Mouse (Mus musculus) midbrain, embryonic 12.5 days (tissue): ENCODE measurements at regions not wholly inside any gene's neighbourhood (a gene's known extent, or its start where the extent isn't known, plus 50 kb on each side); places are given as distances from the start of the nearest gene placed in this dataset.

Experiments
- ATAC-seq: fragments of 200-750 bp; cut with Nextera tagmentation; 2 replicates; pipeline ENCODE4 v1.8.0; 2017; ENCODE audit warnings: low read depth, moderate TSS enrichment, moderate library complexity; ENCODE audit not compliant: low FRiP score
- H3K27ac ChIP-seq: fragments of 300-500 bp; sonication (generic); replicated peaks from 2 replicates; pipeline ENCODE4 v1.5.1; 2016; ENCODE audit warnings: mild to moderate bottlenecking
- H3K27me3 ChIP-seq: fragments of 300-500 bp; sonication (generic); 2 replicates; pipeline ENCODE4 v1.6.1; 2016; ENCODE audit warnings: mild to moderate bottlenecking
- H3K36me3 ChIP-seq: fragments of 300-500 bp; sonication (generic); 2 replicates; pipeline ENCODE4 v1.6.1; 2016
- H3K4me1 ChIP-seq: fragments of 300-500 bp; sonication (generic); 2 replicates; pipeline ENCODE4 v1.6.1; 2016
- H3K4me2 ChIP-seq: fragments of 300-500 bp; sonication (generic); replicated peaks from 2 replicates; pipeline ENCODE4 v1.6.1; 2016; ENCODE audit warnings: mild to moderate bottlenecking, moderate library complexity
- H3K4me3 ChIP-seq: fragments of 300-500 bp; sonication (generic); 2 replicates; pipeline ENCODE4 v1.5.1; 2016; ENCODE audit warnings: mild to moderate bottlenecking
- H3K9ac ChIP-seq: fragments of 300-500 bp; sonication (generic); replicated peaks from 2 replicates; pipeline ENCODE4 v1.6.1; 2016; ENCODE audit warnings: mild to moderate bottlenecking, moderate library complexity
- H3K9me3 ChIP-seq: fragments of 300-500 bp; sonication (generic); 2 replicates; pipeline ENCODE4 v1.6.1; 2016; ENCODE audit warnings: mild to moderate bottlenecking
- WGBS: fragments of 180-500 bp; shearing (Covaris S2); methylation state at CpG from one replicate; pipeline ENCODE4 v1.1.7; 2016; 5-methylcytosine and 5-hydroxymethylcytosine counted together

GRCm38 (mm10) chr3:154513566-154513965 lies 82.9 kb upstream of the Cryz start:
- no peak for ATAC-seq
- no peak overlapping the region for H3K9ac ChIP-seq
- no peaks in the 10 kb centered on the region for H3K9me3 ChIP-seq
- H3K4me3 ChIP-seq, result no peak overlapping the region
- no peaks in the 10 kb centered on the region for H3K36me3 ChIP-seq
- H3K4me1 ChIP-seq, result no peaks in the 10 kb centered on the region
- no peak overlapping the region for H3K27ac ChIP-seq
- H3K4me2 ChIP-seq, result no peak overlapping the region
- 91% methylated on average over 4 of the region's 4 CpGs for WGBS
- no peaks in the 10 kb centered on the region for H3K27me3 ChIP-seq

GRCm38 (mm10) chr3:154510160-154510559 lies 86.4 kb upstream of the Cryz start:
- ATAC-seq, result no peak
- no peaks in the 10 kb centered on the region for H3K36me3 ChIP-seq
- no peak overlapping the region for H3K4me3 ChIP-seq
- no peak overlapping the region for H3K27ac ChIP-seq
- H3K4me2 ChIP-seq, result no peak overlapping the region
- WGBS, result 80% methylated on average over 3 of the region's 3 CpGs
- no peak overlapping the region for H3K9ac ChIP-seq
- no peaks in the 10 kb centered on the region for H3K4me1 ChIP-seq
- H3K27me3 ChIP-seq, result no peaks in the 10 kb centered on the region
- no peaks in the 10 kb centered on the region for H3K9me3 ChIP-seq

GRCm38 (mm10) chr3:154509394-154509793 lies 87.1 kb upstream of the Cryz start:
- H3K36me3 ChIP-seq, result no peaks in the 10 kb centered on the region
- no peaks in the 10 kb centered on the region for H3K4me1 ChIP-seq
- ATAC-seq, result no peak
- no peak overlapping the region for H3K4me2 ChIP-seq
- H3K9ac ChIP-seq, result no peak overlapping the region
- no peaks in the 10 kb centered on the region for H3K9me3 ChIP-seq
- H3K4me3 ChIP-seq, result no peak overlapping the region
- 81% methylated on average over 6 of the region's 6 CpGs for WGBS
- H3K27me3 ChIP-seq, result no peaks in the 10 kb centered on the region
- H3K27ac ChIP-seq, result no peak overlapping the region

- H3K36me3 ChIP-seq, result no peaks in the 10 kb centered on the region
- WGBS, result 94% methylated on average over 2 of the region's 2 CpGs
- H3K4me2 ChIP-seq, result no peak overlapping the region
- H3K9me3 ChIP-seq, result no peaks in the 10 kb centered on the region
- H3K27ac ChIP-seq, result no peak overlapping the region
- no peaks in the 10 kb centered on the region for H3K27me3 ChIP-seq
- no peak overlapping the region for H3K4me3 ChIP-seq
- H3K9ac ChIP-seq, result no peak overlapping the region
- no peak for ATAC-seq
- H3K4me1 ChIP-seq, result no peaks in the 10 kb centered on the region
These were observed 103.1 kb upstream of the Cryz start for GRCm38 (mm10) chr3:154493387-154493920.

- ATAC-seq, result no peak
- H3K4me2 ChIP-seq, result no peak overlapping the region
- H3K27me3 ChIP-seq, result 0 out of 2 replicates have a peak, but pooled peaks cover 8% of the 10 kb centered on the region
- WGBS, result 88% methylated on average over 2 of the region's 2 CpGs
- peaks cover 7% of the 10 kb centered on the region; the same call in 1 of the 2 replicates for H3K4me1 ChIP-seq
- H3K27ac ChIP-seq, result no peak overlapping the region
- no peak overlapping the region for H3K4me3 ChIP-seq
- H3K9me3 ChIP-seq, result no peaks in the 10 kb centered on the region
- no peaks in the 10 kb centered on the region for H3K36me3 ChIP-seq
- H3K9ac ChIP-seq, result no peak overlapping the region
These were observed 124.1 kb upstream of the Cryz start for GRCm38 (mm10) chr3:154472426-154472825.

- Histone ChIP-seq H3K36me3 (no peaks in the 10 kb centered on the region), H3K4me3 (no peak overlapping the region), H3K27ac (no peak overlapping the region), H3K9ac (no peak overlapping the region), H3K4me2 (peak overlapping the region; percentile 18; the same call in 1 of the 2 replicates), H3K4me1 (peaks cover 7% of the 10 kb centered on the region; the same call in 1 of the 2 replicates), H3K9me3 (no peaks in the 10 kb centered on the region), H3K27me3 (0 out of 2 replicates have a peak, but pooled peaks cover 5% of the 10 kb centered on the region)
- peak; percentile 58; the same call in 1 of the 2 replicates for ATAC-seq
- WGBS, result 50% methylated on average over 13 of the region's 13 CpGs
These were observed 128.7 kb upstream of the Cryz start for GRCm38 (mm10) chr3:154467581-154468374.

GRCm38 (mm10) chr3:154458208-154458607 lies 127.7 kb upstream of the Lhx8 start:
- 84% methylated on average over 9 of the region's 9 CpGs for WGBS
- Histone ChIP-seq H3K9me3 (no peaks in the 10 kb centered on the region), H3K4me1 (no peaks in the 10 kb centered on the region)

GRCm38 (mm10) chr3:154453025-154453424 lies 122.6 kb upstream of the Lhx8 start:
- no peak overlapping the region for H3K4me3 ChIP-seq
- no peak overlapping the region for H3K27ac ChIP-seq
- no peak overlapping the region for H3K4me2 ChIP-seq
- H3K36me3 ChIP-seq, result no peaks in the 10 kb centered on the region
- no peaks in the 10 kb centered on the region for H3K4me1 ChIP-seq
- no peaks in the 10 kb centered on the region for H3K27me3 ChIP-seq
- no peak for ATAC-seq
- H3K9me3 ChIP-seq, result peaks cover 6% of the 10 kb centered on the region; the same call in 1 of the 2 replicates
- H3K9ac ChIP-seq, result no peak overlapping the region

More at GRCm38 (mm10) chr3:154458208-154458607, 127.7 kb upstream of the Lhx8 start:
- Histone ChIP-seq H3K27ac (no peak overlapping the region), H3K27me3 (no peaks in the 10 kb centered on the region), H3K4me2 (no peak overlapping the region), H3K36me3 (no peaks in the 10 kb centered on the region), H3K9ac (no peak overlapping the region), H3K4me3 (no peak overlapping the region)
- no peak for ATAC-seq

- Histone ChIP-seq H3K9me3 (peaks cover 6% of the 10 kb centered on the region; the same call in 1 of the 2 replicates), H3K4me1 (no peaks in the 10 kb centered on the region), H3K9ac (no peak overlapping the region), H3K36me3 (no peaks in the 10 kb centered on the region), H3K27me3 (no peaks in the 10 kb centered on the region), H3K4me2 (no peak overlapping the region), H3K4me3 (no peak overlapping the region), H3K27ac (no peak overlapping the region)
- 86% methylated on average over 6 of the region's 6 CpGs for WGBS
- ATAC-seq, result no peak
These were observed 122.1 kb upstream of the Lhx8 start for GRCm38 (mm10) chr3:154452585-154452984.

- Histone ChIP-seq H3K27ac (no peak overlapping the region), H3K9ac (no peak overlapping the region), H3K4me3 (no peak overlapping the region), H3K36me3 (no peaks in the 10 kb centered on the region), H3K9me3 (peaks cover 6% of the 10 kb centered on the region; the same call in 1 of the 2 replicates), H3K4me2 (no peak overlapping the region), H3K27me3 (no peaks in the 10 kb centered on the region), H3K4me1 (no peaks in the 10 kb centered on the region)
- 93% methylated on average over 7 of the region's 7 CpGs for WGBS
- ATAC-seq, result no peak
These were observed 120.7 kb upstream of the Lhx8 start for GRCm38 (mm10) chr3:154451169-154451568.

- Histone ChIP-seq H3K27me3 (no peaks in the 10 kb centered on the region), H3K4me2 (no peak overlapping the region), H3K4me3 (no peak overlapping the region), H3K36me3 (no peaks in the 10 kb centered on the region), H3K27ac (no peak overlapping the region), H3K4me1 (no peaks in the 10 kb centered on the region; the same call in 1 of the 2 replicates), H3K9ac (no peak overlapping the region), H3K9me3 (no peaks in the 10 kb centered on the region)
- 87% methylated on average over 10 of the region's 10 CpGs for WGBS
- ATAC-seq, result no peak
These were observed 113.1 kb upstream of the Lhx8 start for GRCm38 (mm10) chr3:154443351-154444075.

GRCm38 (mm10) chr3:154441454-154441853 lies 111.0 kb upstream of the Lhx8 start:
- no peak overlapping the region for H3K9ac ChIP-seq
- no peaks in the 10 kb centered on the region; the same call in 1 of the 2 replicates for H3K4me1 ChIP-seq
- no peak overlapping the region for H3K27ac ChIP-seq
- H3K36me3 ChIP-seq, result no peaks in the 10 kb centered on the region
- no peak for ATAC-seq
- no peaks in the 10 kb centered on the region for H3K27me3 ChIP-seq
- H3K4me3 ChIP-seq, result no peak overlapping the region
- 0 out of 2 replicates have a peak, but pooled peaks cover 2% of the 10 kb centered on the region for H3K9me3 ChIP-seq
- no peak overlapping the region for H3K4me2 ChIP-seq
